Mouse (Mus musculus): ENCODE measurements around the gene Rap1gap. TPM values are rescaled to one million over a fixed set of nuclear protein-coding genes. Genes with fewer than 3 reads are reported as not detected.
A peak's percentile ranks its signal among the peaks of the same experiment; 100 is the strongest.

Gene Rap1gap
- polyA plus RNA-seq, 1 experiment = 396 TPM

- DNase-seq = no peak
- Histone ChIP-seq H3K27ac (ENCODE audit: insufficient read depth, low read length) (no peak overlapping the region), H3K4me3 (replicated peaks; ENCODE audit: insufficient read depth, low read depth, low read length) (no peak overlapping the region), H3K4me1 (ENCODE audit: control insufficient read depth, insufficient read depth, low read length) (peaks cover 40% of the 10 kb centered on the region), H3K27me3 (ENCODE audit: control insufficient read depth, insufficient read depth, low read length) (no peaks in the 10 kb centered on the region)
- TF ChIP-seq POLR2A (IDR thresholded peaks at IDR 0.05; ENCODE audit: borderline replicate concordance, insufficient read depth, low read length) (no peak), CTCF (IDR thresholded peaks at IDR 0.05; ENCODE audit: borderline replicate concordance, insufficient read depth, low read depth, low read length) (no peak)
- 89% methylated on average over 13 of the region's 13 CpGs for WGBS
These were observed 61.1 kb downstream of the Rap1gap start for GRCm38 (mm10) chr4:137725541-137726145.

DNA sequence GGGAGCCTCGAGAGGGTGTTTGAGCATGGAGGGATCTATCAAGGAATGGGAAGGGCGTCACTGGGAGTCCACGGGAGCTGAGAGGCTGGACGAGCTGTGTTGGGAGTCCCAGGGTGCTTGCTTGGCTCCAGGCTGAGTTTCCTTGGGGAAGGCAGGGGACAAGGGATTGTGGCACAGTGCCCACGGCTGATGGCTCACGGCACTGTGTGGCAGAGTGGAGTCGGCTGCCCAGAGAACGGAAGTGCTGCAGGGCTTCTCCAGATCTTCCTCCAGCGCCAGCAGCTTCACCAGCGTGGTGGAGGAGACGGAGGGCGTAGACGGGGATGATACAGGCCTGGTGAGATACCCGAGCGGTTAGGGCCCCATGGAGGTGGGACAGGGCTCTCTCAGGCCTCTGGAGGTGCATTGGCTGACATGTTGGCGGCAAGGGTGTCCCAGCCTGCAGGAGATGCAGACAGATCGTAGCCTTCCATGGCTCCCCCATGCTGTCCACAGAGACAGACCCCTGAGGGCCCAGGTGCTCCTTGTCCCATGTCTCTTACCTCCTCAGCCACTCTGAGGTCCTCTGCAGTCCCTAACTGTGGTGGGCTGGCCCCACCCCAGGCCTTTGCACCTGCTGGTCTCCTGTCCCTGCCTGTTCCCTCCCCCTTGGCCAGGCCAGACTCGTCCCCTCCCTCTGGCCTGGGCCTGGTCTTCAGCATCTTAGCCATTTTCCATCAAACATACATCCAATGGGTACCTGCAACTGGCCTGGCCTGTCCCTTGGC, 62.4 kb downstream of the Rap1gap start:
- Histone ChIP-seq H3K27ac (ENCODE audit: insufficient read depth, low read length) (peak overlapping the region; percentile 39), H3K4me1 (ENCODE audit: control insufficient read depth, insufficient read depth, low read length) (peaks cover 49% of the 10 kb centered on the region), H3K27me3 (ENCODE audit: control insufficient read depth, insufficient read depth, low read length) (no peaks in the 10 kb centered on the region), H3K4me3 (replicated peaks; ENCODE audit: insufficient read depth, low read depth, low read length) (no peak overlapping the region)
- DNase-seq = peak; percentile 77 to 79
- TF ChIP-seq POLR2A (IDR thresholded peaks at IDR 0.05; ENCODE audit: borderline replicate concordance, insufficient read depth, low read length) (no peak), CTCF (IDR thresholded peaks at IDR 0.05; ENCODE audit: borderline replicate concordance, insufficient read depth, low read depth, low read length) (no peak)
- 20% methylated on average over 18 of the region's 18 CpGs for WGBS

DNA sequence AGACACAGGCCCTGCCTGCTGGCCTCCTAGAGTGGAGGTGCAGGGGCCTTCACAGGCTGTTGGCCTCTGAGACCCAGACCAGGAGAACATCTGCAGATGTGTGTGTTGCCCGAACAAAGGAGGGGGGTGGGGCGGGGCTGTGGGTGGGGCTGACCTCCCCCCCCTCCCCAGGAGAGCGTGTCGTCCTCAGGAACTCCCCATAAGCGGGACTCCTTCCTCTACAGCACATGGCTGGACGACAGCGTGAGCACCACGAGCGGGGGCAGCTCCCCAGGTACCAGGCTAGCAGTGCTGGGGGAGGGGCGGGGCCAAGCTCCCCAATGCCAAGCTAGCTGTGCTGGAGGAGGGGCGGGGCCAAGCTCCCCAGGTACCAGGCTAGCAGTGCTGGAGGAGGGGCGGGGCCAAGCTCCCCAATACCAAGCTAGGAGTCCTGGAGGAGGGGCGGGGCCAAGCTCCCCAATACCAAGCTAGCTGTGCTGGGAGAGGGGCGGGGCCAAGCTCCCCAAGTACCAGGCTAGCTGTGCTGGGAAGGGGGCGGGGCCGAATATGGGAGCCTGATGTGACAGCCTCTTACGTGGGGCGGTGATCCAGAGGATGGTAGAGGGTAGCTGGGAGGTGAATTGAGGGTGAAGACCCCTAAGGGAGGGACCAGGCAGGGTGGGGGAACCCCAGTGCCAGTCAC, 63.1 kb downstream of the Rap1gap start:
- no peak overlapping the region for H3K4me3 ChIP-seq (replicated peaks; ENCODE audit: insufficient read depth, low read depth, low read length)
- H3K27ac ChIP-seq (ENCODE audit: insufficient read depth, low read length) = peak overlapping the region; percentile 39
- 28% methylated on average over 18 of the region's 18 CpGs for WGBS
- H3K4me1 ChIP-seq (ENCODE audit: control insufficient read depth, insufficient read depth, low read length) = peaks cover 54% of the 10 kb centered on the region
- no peak for TF ChIP-seq CTCF (IDR thresholded peaks at IDR 0.05; ENCODE audit: borderline replicate concordance, insufficient read depth, low read depth, low read length)
- no peak for TF ChIP-seq POLR2A (IDR thresholded peaks at IDR 0.05; ENCODE audit: borderline replicate concordance, insufficient read depth, low read length)
- H3K27me3 ChIP-seq (ENCODE audit: control insufficient read depth, insufficient read depth, low read length) = no peaks in the 10 kb centered on the region
- DNase-seq = peak in 1 of 2 experiments; percentile 49

GRCm38 (mm10) chr4:137728399-137729154, 64.1 kb downstream of the Rap1gap start:
- DNase-seq = peak in 1 of 2 experiments; percentile 42
- Histone ChIP-seq H3K27me3 (ENCODE audit: control insufficient read depth, insufficient read depth, low read length) (no peaks in the 10 kb centered on the region), H3K4me1 (ENCODE audit: control insufficient read depth, insufficient read depth, low read length) (peaks cover 55% of the 10 kb centered on the region), H3K4me3 (replicated peaks; ENCODE audit: insufficient read depth, low read depth, low read length) (no peak overlapping the region), H3K27ac (ENCODE audit: insufficient read depth, low read length) (no peak overlapping the region)
- no peak for TF ChIP-seq POLR2A (IDR thresholded peaks at IDR 0.05; ENCODE audit: borderline replicate concordance, insufficient read depth, low read length)
- no peak for TF ChIP-seq CTCF (IDR thresholded peaks at IDR 0.05; ENCODE audit: borderline replicate concordance, insufficient read depth, low read depth, low read length)
- WGBS = 42% methylated on average over 17 of the region's 17 CpGs

GRCm38 (mm10) chr4:137729155-137729855, 64.8 kb downstream of the Rap1gap start:
- 50% methylated on average over 24 of the region's 24 CpGs for WGBS
- no peak for DNase-seq
- peaks cover 59% of the 10 kb centered on the region for H3K4me1 ChIP-seq (ENCODE audit: control insufficient read depth, insufficient read depth, low read length)
- no peak for TF ChIP-seq POLR2A (IDR thresholded peaks at IDR 0.05; ENCODE audit: borderline replicate concordance, insufficient read depth, low read length)
- TF ChIP-seq CTCF (IDR thresholded peaks at IDR 0.05; ENCODE audit: borderline replicate concordance, insufficient read depth, low read depth, low read length) = no peak
- no peak overlapping the region for H3K27ac ChIP-seq (ENCODE audit: insufficient read depth, low read length)
- H3K4me3 ChIP-seq (replicated peaks; ENCODE audit: insufficient read depth, low read depth, low read length) = no peak overlapping the region
- H3K27me3 ChIP-seq (ENCODE audit: control insufficient read depth, insufficient read depth, low read length) = no peaks in the 10 kb centered on the region

DNA sequence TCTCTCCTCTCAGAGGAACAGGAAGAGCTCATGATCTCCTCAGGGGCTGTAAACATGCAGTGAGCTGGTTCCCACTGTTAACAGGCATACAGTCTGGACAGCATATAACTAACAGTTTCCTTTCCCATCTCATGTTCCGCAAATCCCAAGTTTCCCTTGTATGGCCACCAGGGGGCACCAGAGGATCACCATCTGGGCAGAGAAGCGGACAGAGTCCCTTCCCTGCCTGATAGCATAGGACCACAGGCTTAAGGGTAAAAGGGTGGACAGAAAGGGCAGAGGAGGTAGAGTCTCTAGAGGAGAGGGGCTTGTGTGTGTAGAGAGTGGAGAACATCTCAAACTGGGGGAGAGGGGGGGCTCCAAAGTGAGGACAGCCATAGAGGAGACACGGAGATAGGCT, 65.6 kb downstream of the Rap1gap start:
- 0 out of 2 replicates have a peak overlapping the region, but pooled peaks have one; percentile 15 for H3K27ac ChIP-seq (ENCODE audit: insufficient read depth, low read length)
- no peak overlapping the region for H3K4me3 ChIP-seq (replicated peaks; ENCODE audit: insufficient read depth, low read depth, low read length)
- no peaks in the 10 kb centered on the region for H3K27me3 ChIP-seq (ENCODE audit: control insufficient read depth, insufficient read depth, low read length)
- peak; percentile 89 to 94 for DNase-seq
- peak; percentile 97 for TF ChIP-seq CTCF (IDR thresholded peaks at IDR 0.05; ENCODE audit: borderline replicate concordance, insufficient read depth, low read depth, low read length)
- no peak for TF ChIP-seq POLR2A (IDR thresholded peaks at IDR 0.05; ENCODE audit: borderline replicate concordance, insufficient read depth, low read length)
- peaks cover 59% of the 10 kb centered on the region for H3K4me1 ChIP-seq (ENCODE audit: control insufficient read depth, insufficient read depth, low read length)
- WGBS = 8% methylated on average over 3 of the region's 3 CpGs

- WGBS = 42% methylated on average over 8 of the region's 8 CpGs
- Histone ChIP-seq H3K27ac (ENCODE audit: insufficient read depth, low read length) (peak overlapping the region; percentile 32), H3K4me3 (replicated peaks; ENCODE audit: insufficient read depth, low read depth, low read length) (no peak overlapping the region), H3K4me1 (ENCODE audit: control insufficient read depth, insufficient read depth, low read length) (peaks cover 63% of the 10 kb centered on the region), H3K27me3 (ENCODE audit: control insufficient read depth, insufficient read depth, low read length) (no peaks in the 10 kb centered on the region)
- DNase-seq = peak; percentile 66 to 75
- TF ChIP-seq POLR2A (IDR thresholded peaks at IDR 0.05; ENCODE audit: borderline replicate concordance, insufficient read depth, low read length) = no peak
- no peak for TF ChIP-seq CTCF (IDR thresholded peaks at IDR 0.05; ENCODE audit: borderline replicate concordance, insufficient read depth, low read depth, low read length)
These were observed 66.2 kb downstream of the Rap1gap start for GRCm38 (mm10) chr4:137730757-137731156.

Data from cerebellum, adult 2 months (tissue).